Mouse (Mus musculus): Measurements from ENCODE around the gene Rufy1. TPM values are rescaled to one million over a fixed set of nuclear protein-coding genes. Genes with fewer than 3 reads are reported as not detected.

The Rufy1 gene
- polyA plus RNA-seq, 1 experiment from 2014 or later = 19.1 TPM

GRCm38 (mm10) chr11:50377892-50378684 is 52.8 kb downstream of the Rufy1 start:
- Histone ChIP-seq H3K9ac (ENCODE audit: low read depth, low read length) (peak overlapping the region; percentile 96), H3K9me3 (ENCODE audit: control insufficient read depth) (no peaks in the 10 kb centered on the region), H3K27ac (ENCODE audit: low read depth, low read length) (peak overlapping the region; percentile 98), H3K36me3 (ENCODE audit: control insufficient read depth, insufficient read depth) (peaks cover 16% of the 10 kb centered on the region), H3K4me3 (ENCODE audit: low read depth, low read length) (peak overlapping the region; percentile 78), H3K4me1 (replicated peaks; ENCODE audit: control insufficient read depth, insufficient read depth, low read length) (0 out of 2 replicates have a peak, but pooled peaks cover 2% of the 10 kb centered on the region), H3K4me2 (replicated peaks; ENCODE audit: low read depth) (peak overlapping the region; percentile 91), H3K27me3 (replicated peaks; ENCODE audit: control insufficient read depth, insufficient read depth, low read length) (no peaks in the 10 kb centered on the region)
- WGBS = under 1% methylated on average over 71 of the region's 71 CpGs
- peak; percentile 82 for ATAC-seq
- TF ChIP-seq CTCF (IDR thresholded peaks at IDR 0.05; ENCODE audit: low read depth) = peak; percentile 86

- Histone ChIP-seq H3K27me3 (replicated peaks; ENCODE audit: control insufficient read depth, insufficient read depth, low read length) (no peaks in the 10 kb centered on the region), H3K9ac (ENCODE audit: low read depth, low read length) (peak within 1 kb of the TSS; percentile 96), H3K36me3 (ENCODE audit: control insufficient read depth, insufficient read depth) (peaks cover 8% of the 10 kb centered on the region; the same call in 1 of the 2 replicates), H3K27ac (ENCODE audit: low read depth, low read length) (peak within 1 kb of the TSS; percentile 98), H3K4me2 (replicated peaks; ENCODE audit: low read depth) (peak within 1 kb of the TSS; percentile 91), H3K9me3 (ENCODE audit: control insufficient read depth) (no peaks in the 10 kb centered on the region), H3K4me3 (ENCODE audit: low read depth, low read length) (peak within 1 kb of the TSS; percentile 78), H3K4me1 (replicated peaks; ENCODE audit: control insufficient read depth, insufficient read depth, low read length) (0 out of 2 replicates have a peak, but pooled peaks cover 2% of the 10 kb centered on the region)
- under 1% methylated on average over 76 of the region's 76 CpGs for WGBS
- ATAC-seq = peak; percentile 88
- no peak for TF ChIP-seq CTCF (IDR thresholded peaks at IDR 0.05; ENCODE audit: low read depth)
Observed at GRCm38 (mm10) chr11:50376911-50377891, 53.7 kb downstream of the Rufy1 start, which contains the start of gene Hnrnph1. Gene Hnrnph1 (plus strand): TSS chr11:50376990.

GRCm38 (mm10) chr11:50376156-50376790 is 54.7 kb downstream of the Rufy1 start:
- Histone ChIP-seq H3K27ac (ENCODE audit: low read depth, low read length) (no peak overlapping the region), H3K9ac (ENCODE audit: low read depth, low read length) (peak overlapping the region; percentile 73; the same call in 1 of the 2 replicates), H3K9me3 (ENCODE audit: control insufficient read depth) (no peaks in the 10 kb centered on the region), H3K4me1 (replicated peaks; ENCODE audit: control insufficient read depth, insufficient read depth, low read length) (0 out of 2 replicates have a peak, but pooled peaks cover 1% of the 10 kb centered on the region), H3K4me3 (ENCODE audit: low read depth, low read length) (peak overlapping the region; percentile 78), H3K4me2 (replicated peaks; ENCODE audit: low read depth) (peak overlapping the region; percentile 91), H3K27me3 (replicated peaks; ENCODE audit: control insufficient read depth, insufficient read depth, low read length) (no peaks in the 10 kb centered on the region), H3K36me3 (ENCODE audit: control insufficient read depth, insufficient read depth) (peaks cover 5% of the 10 kb centered on the region; the same call in 1 of the 2 replicates)
- no peak for ATAC-seq
- no peak for TF ChIP-seq CTCF (IDR thresholded peaks at IDR 0.05; ENCODE audit: low read depth)
- WGBS = 33% methylated on average over 10 of the region's 10 CpGs

- no peak overlapping the region for H3K9ac ChIP-seq (ENCODE audit: low read depth, low read length)
- no peaks in the 10 kb centered on the region for H3K4me1 ChIP-seq (replicated peaks; ENCODE audit: control insufficient read depth, insufficient read depth, low read length)
- no peak overlapping the region for H3K4me3 ChIP-seq (ENCODE audit: low read depth, low read length)
- H3K4me2 ChIP-seq (replicated peaks; ENCODE audit: low read depth) = no peak overlapping the region
- WGBS = 86% methylated on average over 5 of the region's 5 CpGs
- H3K27me3 ChIP-seq (replicated peaks; ENCODE audit: control insufficient read depth, insufficient read depth, low read length) = no peaks in the 10 kb centered on the region
- no peak overlapping the region for H3K27ac ChIP-seq (ENCODE audit: low read depth, low read length)
- peaks cover 5% of the 10 kb centered on the region; the same call in 1 of the 2 replicates for H3K36me3 ChIP-seq (ENCODE audit: control insufficient read depth, insufficient read depth)
- no peaks in the 10 kb centered on the region for H3K9me3 ChIP-seq (ENCODE audit: control insufficient read depth)
- no peak for ATAC-seq
- no peak for TF ChIP-seq CTCF (IDR thresholded peaks at IDR 0.05; ENCODE audit: low read depth)
Observed at GRCm38 (mm10) chr11:50375421-50375820, 55.5 kb downstream of the Rufy1 start.

GRCm38 (mm10) chr11:50374286-50375015 is 56.5 kb downstream of the Rufy1 start:
- 89% methylated on average over 13 of the region's 13 CpGs for WGBS
- H3K27me3 ChIP-seq (replicated peaks; ENCODE audit: control insufficient read depth, insufficient read depth, low read length) = no peaks in the 10 kb centered on the region
- no peak for ATAC-seq
- no peak for TF ChIP-seq CTCF (IDR thresholded peaks at IDR 0.05; ENCODE audit: low read depth)
- H3K4me2 ChIP-seq (replicated peaks; ENCODE audit: low read depth) = no peak overlapping the region
- H3K27ac ChIP-seq (ENCODE audit: low read depth, low read length) = no peak overlapping the region
- H3K9me3 ChIP-seq (ENCODE audit: control insufficient read depth) = no peaks in the 10 kb centered on the region
- no peaks in the 10 kb centered on the region for H3K4me1 ChIP-seq (replicated peaks; ENCODE audit: control insufficient read depth, insufficient read depth, low read length)
- no peak overlapping the region for H3K9ac ChIP-seq (ENCODE audit: low read depth, low read length)
- H3K4me3 ChIP-seq (ENCODE audit: low read depth, low read length) = no peak overlapping the region
- 0 out of 2 replicates have a peak, but pooled peaks cover 1% of the 10 kb centered on the region for H3K36me3 ChIP-seq (ENCODE audit: control insufficient read depth, insufficient read depth)
